Mouse (Mus musculus): ENCODE data around the gene Knop1. TPM values are rescaled to one million over a fixed set of nuclear protein-coding genes. Genes with fewer than 3 reads are reported as not detected.

Knop1 gene
- polyA plus RNA-seq, 1 experiment from 2014 or later: 51.6 TPM

- Histone ChIP-seq H3K9ac (replicated peaks; ENCODE audit: low read depth) (no peak overlapping the region), H3K4me1 (ENCODE audit: insufficient read depth, low read depth, low read length) (no peaks in the 10 kb centered on the region), H3K27ac (ENCODE audit: low read length) (no peak overlapping the region), H3K27me3 (replicated peaks; ENCODE audit: insufficient read depth, low read length) (no peaks in the 10 kb centered on the region), H3K4me3 (ENCODE audit: low read depth, low read length) (no peak overlapping the region), H3K36me3 (ENCODE audit: insufficient read depth, low read length) (peaks cover 22% of the 10 kb centered on the region; the same call in 1 of the 2 replicates), H3K4me2 (replicated peaks; ENCODE audit: low read depth, low read length) (no peak overlapping the region), H3K9me3 (ENCODE audit: low read length) (no peaks in the 10 kb centered on the region)
- 76% methylated on average over 7 of the region's 7 CpGs for WGBS
- TF ChIP-seq EP300 (IDR thresholded peaks at IDR 0.05) (no peak), CTCF (IDR thresholded peaks at IDR 0.05) (no peak)
- DNase-seq (ENCODE audit: low spot score) (no peak), ATAC-seq (no peak)
Measured at GRCm38 (mm10) chr7:118797600-118797999, 58.5 kb downstream of the Knop1 start.

- no peak for ATAC-seq
- Histone ChIP-seq H3K9me3 (ENCODE audit: low read length) (no peaks in the 10 kb centered on the region), H3K27me3 (replicated peaks; ENCODE audit: insufficient read depth, low read length) (no peaks in the 10 kb centered on the region), H3K4me2 (replicated peaks; ENCODE audit: low read depth, low read length) (no peak overlapping the region), H3K36me3 (ENCODE audit: insufficient read depth, low read length) (peaks cover 23% of the 10 kb centered on the region; the same call in 1 of the 2 replicates), H3K4me3 (ENCODE audit: low read depth, low read length) (no peak overlapping the region), H3K9ac (replicated peaks; ENCODE audit: low read depth) (no peak overlapping the region), H3K4me1 (ENCODE audit: insufficient read depth, low read depth, low read length) (no peaks in the 10 kb centered on the region), H3K27ac (ENCODE audit: low read length) (no peak overlapping the region)
- WGBS: 69% methylated on average over 9 of the region's 9 CpGs
- TF ChIP-seq EP300 (IDR thresholded peaks at IDR 0.05) (no peak), CTCF (IDR thresholded peaks at IDR 0.05) (no peak)
- DNase-seq (ENCODE audit: low spot score): no peak
Measured at GRCm38 (mm10) chr7:118796838-118797237, 59.2 kb downstream of the Knop1 start.

GRCm38 (mm10) chr7:118795779-118796178, 60.3 kb downstream of the Knop1 start:
- no peak for TF ChIP-seq CTCF (IDR thresholded peaks at IDR 0.05)
- TF ChIP-seq EP300 (IDR thresholded peaks at IDR 0.05): no peak
- DNase-seq (ENCODE audit: low spot score) (no peak), ATAC-seq (no peak)
- no peaks in the 10 kb centered on the region for H3K9me3 ChIP-seq (ENCODE audit: low read length)
- H3K27ac ChIP-seq (ENCODE audit: low read length): no peak overlapping the region
- H3K27me3 ChIP-seq (replicated peaks; ENCODE audit: insufficient read depth, low read length): no peaks in the 10 kb centered on the region
- no peaks in the 10 kb centered on the region for H3K4me1 ChIP-seq (ENCODE audit: insufficient read depth, low read depth, low read length)
- no peak overlapping the region for H3K4me2 ChIP-seq (replicated peaks; ENCODE audit: low read depth, low read length)
- H3K4me3 ChIP-seq (ENCODE audit: low read depth, low read length): no peak overlapping the region
- WGBS: 94% methylated on average over 8 of the region's 8 CpGs
- peaks cover 18% of the 10 kb centered on the region; the same call in 1 of the 2 replicates for H3K36me3 ChIP-seq (ENCODE audit: insufficient read depth, low read length)
- no peak overlapping the region for H3K9ac ChIP-seq (replicated peaks; ENCODE audit: low read depth)

GRCm38 (mm10) chr7:118793899-118794298, 62.2 kb downstream of the Knop1 start:
- Histone ChIP-seq H3K9me3 (ENCODE audit: low read length) (no peaks in the 10 kb centered on the region), H3K4me2 (replicated peaks; ENCODE audit: low read depth, low read length) (no peak overlapping the region), H3K9ac (replicated peaks; ENCODE audit: low read depth) (no peak overlapping the region), H3K27me3 (replicated peaks; ENCODE audit: insufficient read depth, low read length) (no peaks in the 10 kb centered on the region), H3K36me3 (ENCODE audit: insufficient read depth, low read length) (peaks cover 8% of the 10 kb centered on the region; the same call in 1 of the 2 replicates), H3K4me3 (ENCODE audit: low read depth, low read length) (no peak overlapping the region), H3K27ac (ENCODE audit: low read length) (no peak overlapping the region), H3K4me1 (ENCODE audit: insufficient read depth, low read depth, low read length) (no peaks in the 10 kb centered on the region)
- WGBS: 83% methylated on average over 8 of the region's 8 CpGs
- ATAC-seq (no peak), DNase-seq (ENCODE audit: low spot score) (no peak)
- TF ChIP-seq EP300 (IDR thresholded peaks at IDR 0.05) (no peak), CTCF (IDR thresholded peaks at IDR 0.05) (no peak)

Other genes starting within 250 kb of the Knop1 start
- gene Gde1, start 150.5 kb downstream of the Knop1 start, polyA plus RNA-seq (2015; fragmentation: Nextera tagmentation; extraction: Ambion mirVana): 382 and 481 TPM in 2 replicates
- 8.4 and 8.8 TPM in 2 replicates for gene Ccp110, start 143.7 kb downstream of the Knop1 start, polyA plus RNA-seq (2015; fragmentation: Nextera tagmentation; extraction: Ambion mirVana)
- gene Vps35l, start 116.0 kb downstream of the Knop1 start, polyA plus RNA-seq (2015; fragmentation: Nextera tagmentation; extraction: Ambion mirVana): 44.0 and 45.0 TPM in 2 replicates
- 3.5 and 4.9 TPM in 2 replicates for gene Iqck, start 502 bp downstream of the Knop1 start, polyA plus RNA-seq (2015; fragmentation: Nextera tagmentation; extraction: Ambion mirVana)
- 2.1 and 2.7 TPM in 2 replicates for gene Gprc5b, start 139.0 kb upstream of the Knop1 start, polyA plus RNA-seq (2015; fragmentation: Nextera tagmentation; extraction: Ambion mirVana)

Measured in lung, postnatal 0 days (tissue).